Mouse (Mus musculus): Measurements from ENCODE around the gene Arpc1b. TPM values are rescaled to one million over a fixed set of nuclear protein-coding genes. Genes with fewer than 3 reads are reported as not detected.

Arpc1b gene
- polyA plus RNA-seq, 1 experiment from 2014 or later: 181 TPM

DNA sequence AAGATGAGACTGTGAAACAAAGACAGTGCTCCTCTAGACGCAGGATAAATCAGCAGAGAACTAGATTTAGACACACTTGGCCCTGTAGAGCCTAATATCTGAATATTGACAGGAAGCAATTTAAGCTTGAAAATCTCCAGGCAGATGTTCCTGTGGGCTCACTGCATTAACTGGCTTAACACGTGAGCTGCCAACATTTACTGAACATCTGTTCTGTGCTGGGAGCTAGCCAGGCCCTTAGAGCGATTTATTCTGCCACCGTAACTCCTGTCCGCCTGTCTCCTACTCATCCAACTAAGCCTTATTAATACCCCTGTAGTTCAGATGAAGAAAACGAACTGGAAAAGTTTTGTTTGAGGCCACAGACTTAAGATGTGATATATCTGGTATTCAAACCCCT, 24.8 kb downstream of the Arpc1b start:
- Histone ChIP-seq H3K4me2 (ENCODE audit: low read depth, low read length) (peak overlapping the region; percentile 91), H3K4me1 (ENCODE audit: insufficient read depth) (peaks cover 23% of the 10 kb centered on the region), H3K27me3 (ENCODE audit: insufficient read depth, low read length) (no peaks in the 10 kb centered on the region), H3K27ac (ENCODE audit: low read depth) (no peak overlapping the region), H3K36me3 (replicated peaks; ENCODE audit: insufficient read depth, low read length) (peaks cover 48% of the 10 kb centered on the region), H3K9ac (replicated peaks) (peak overlapping the region; percentile 89), H3K9me3 (ENCODE audit: low read length) (no peaks in the 10 kb centered on the region), H3K4me3 (ENCODE audit: low read depth, low read length) (peak overlapping the region; percentile 84)
- TF ChIP-seq EP300 (IDR thresholded peaks at IDR 0.05; ENCODE audit: low read depth): no peak
- no peak for TF ChIP-seq CTCF (IDR thresholded peaks at IDR 0.05; ENCODE audit: low read depth)
- ATAC-seq (no peak), DNase-seq (no peak)
- 8% methylated on average over 6 of the region's 6 CpGs for WGBS (ENCODE audit: insufficient replicate concordance)

- peaks cover 45% of the 10 kb centered on the region for H3K36me3 ChIP-seq (replicated peaks; ENCODE audit: insufficient read depth, low read length)
- no peaks in the 10 kb centered on the region for H3K27me3 ChIP-seq (ENCODE audit: insufficient read depth, low read length)
- peak within 1 kb of the TSS; percentile 84 for H3K4me3 ChIP-seq (ENCODE audit: low read depth, low read length)
- ATAC-seq (peak; percentile 93), DNase-seq (peak; percentile 96)
- peak within 1 kb of the TSS; percentile 89 for H3K9ac ChIP-seq (replicated peaks)
- H3K4me1 ChIP-seq (ENCODE audit: insufficient read depth): peaks cover 23% of the 10 kb centered on the region
- no peaks in the 10 kb centered on the region for H3K9me3 ChIP-seq (ENCODE audit: low read length)
- WGBS (ENCODE audit: insufficient replicate concordance): under 1% methylated on average over 79 of the region's 84 CpGs
- peak within 1 kb of the TSS; percentile 93 for H3K27ac ChIP-seq (ENCODE audit: low read depth)
- TF ChIP-seq EP300 (IDR thresholded peaks at IDR 0.05; ENCODE audit: low read depth) (peak; percentile 93), CTCF (IDR thresholded peaks at IDR 0.05; ENCODE audit: low read depth) (no peak)
- peak within 1 kb of the TSS; percentile 91 for H3K4me2 ChIP-seq (ENCODE audit: low read depth, low read length)
These were observed 25.8 kb downstream of the Arpc1b start, which contains the start of the genes Pdap1 and Bud31 for GRCm38 (mm10) chr5:145139571-145140519. TSS of gene Pdap1 (minus strand) at chr5:145140238. TSS of gene Bud31 (plus strand) at chr5:145140362.

DNA sequence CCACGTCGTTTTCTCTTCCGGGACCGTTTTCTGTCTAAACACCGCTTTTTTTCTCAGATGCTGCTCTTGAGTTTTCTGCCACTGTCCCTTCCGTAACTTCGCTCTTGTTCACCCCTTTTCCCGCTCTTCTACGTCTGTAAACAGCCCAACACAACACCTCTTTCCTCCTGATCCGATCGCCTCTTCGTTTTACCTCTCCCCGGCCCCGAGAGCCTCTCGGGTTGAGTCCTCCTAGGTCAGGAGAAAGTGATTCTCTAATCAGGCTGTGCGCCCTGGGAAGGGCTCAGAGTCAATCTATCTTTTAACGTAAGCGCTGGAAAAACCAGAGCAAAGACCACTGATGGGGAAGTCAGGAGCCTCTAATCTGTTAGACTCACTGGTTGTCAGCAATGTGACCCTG, 26.6 kb downstream of the Arpc1b start:
- peaks cover 47% of the 10 kb centered on the region for H3K36me3 ChIP-seq (replicated peaks; ENCODE audit: insufficient read depth, low read length)
- under 1% methylated on average over 18 of the region's 18 CpGs for WGBS (ENCODE audit: insufficient replicate concordance)
- H3K9me3 ChIP-seq (ENCODE audit: low read length): no peaks in the 10 kb centered on the region
- peak overlapping the region; percentile 91 for H3K4me2 ChIP-seq (ENCODE audit: low read depth, low read length)
- H3K4me3 ChIP-seq (ENCODE audit: low read depth, low read length): peak overlapping the region; percentile 84
- peak; percentile 37 for ATAC-seq
- DNase-seq: no peak
- H3K9ac ChIP-seq (replicated peaks): peak overlapping the region; percentile 89
- TF ChIP-seq CTCF (IDR thresholded peaks at IDR 0.05; ENCODE audit: low read depth) (no peak), EP300 (IDR thresholded peaks at IDR 0.05; ENCODE audit: low read depth) (no peak)
- peak overlapping the region; percentile 93 for H3K27ac ChIP-seq (ENCODE audit: low read depth)
- H3K4me1 ChIP-seq (ENCODE audit: insufficient read depth): peaks cover 23% of the 10 kb centered on the region
- H3K27me3 ChIP-seq (ENCODE audit: insufficient read depth, low read length): no peaks in the 10 kb centered on the region

DNA sequence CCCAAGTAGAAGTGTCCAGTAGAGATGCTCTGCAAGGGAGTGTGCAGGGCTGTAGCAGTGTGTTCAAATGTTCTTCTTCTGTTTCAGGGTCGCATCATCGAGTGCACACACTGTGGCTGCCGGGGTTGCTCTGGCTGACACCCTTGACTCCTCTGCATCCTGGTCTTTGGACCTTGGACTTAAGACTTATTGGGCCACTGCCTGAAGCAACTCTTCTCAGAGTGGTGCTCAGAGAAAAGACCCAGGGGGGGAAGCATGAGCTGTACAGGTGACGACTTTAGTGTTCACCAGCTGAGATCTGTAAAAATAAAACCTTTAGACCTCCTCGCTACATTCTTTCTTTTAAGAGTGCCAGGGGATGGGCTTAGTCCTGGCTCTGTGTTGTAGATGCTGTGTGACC, 33.7 kb downstream of the Arpc1b start:
- Histone ChIP-seq H3K4me1 (ENCODE audit: insufficient read depth) (no peaks in the 10 kb centered on the region), H3K27me3 (ENCODE audit: insufficient read depth, low read length) (no peaks in the 10 kb centered on the region), H3K9ac (replicated peaks) (no peak overlapping the region), H3K4me3 (ENCODE audit: low read depth, low read length) (no peak overlapping the region), H3K27ac (ENCODE audit: low read depth) (no peak overlapping the region), H3K4me2 (ENCODE audit: low read depth, low read length) (no peak overlapping the region), H3K9me3 (ENCODE audit: low read length) (no peaks in the 10 kb centered on the region), H3K36me3 (replicated peaks; ENCODE audit: insufficient read depth, low read length) (peaks cover 91% of the 10 kb centered on the region)
- ATAC-seq: no peak
- WGBS (ENCODE audit: insufficient replicate concordance): 82% methylated on average over 5 of the region's 5 CpGs
- TF ChIP-seq CTCF (IDR thresholded peaks at IDR 0.05; ENCODE audit: low read depth) (no peak), EP300 (IDR thresholded peaks at IDR 0.05; ENCODE audit: low read depth) (no peak)
- no peak for DNase-seq

DNA sequence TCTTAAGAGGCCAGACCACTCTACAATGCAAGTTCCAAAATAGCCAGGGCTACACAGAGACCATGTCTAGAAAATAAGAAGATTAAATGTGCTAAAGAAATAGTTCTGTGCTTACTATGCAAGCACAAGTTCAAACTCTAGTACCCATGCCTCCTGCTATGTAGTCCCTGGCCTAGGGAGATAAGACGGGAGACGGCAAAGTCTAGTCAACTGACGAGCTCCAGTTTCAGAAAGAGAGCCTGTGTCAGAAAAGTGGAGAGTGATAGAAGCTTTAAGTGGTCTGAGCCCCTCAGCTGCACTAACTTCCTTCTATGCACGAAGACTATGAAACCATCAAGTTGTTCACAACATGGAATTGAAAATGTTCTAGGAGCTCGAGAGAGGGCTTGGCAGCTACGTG, 35.3 kb downstream of the Arpc1b start:
- Histone ChIP-seq H3K4me3 (ENCODE audit: low read depth, low read length) (no peak overlapping the region), H3K9ac (replicated peaks) (no peak overlapping the region), H3K27me3 (ENCODE audit: insufficient read depth, low read length) (no peaks in the 10 kb centered on the region), H3K4me2 (ENCODE audit: low read depth, low read length) (no peak overlapping the region), H3K36me3 (replicated peaks; ENCODE audit: insufficient read depth, low read length) (peaks cover 81% of the 10 kb centered on the region), H3K27ac (ENCODE audit: low read depth) (no peak overlapping the region), H3K9me3 (ENCODE audit: low read length) (no peaks in the 10 kb centered on the region), H3K4me1 (ENCODE audit: insufficient read depth) (no peaks in the 10 kb centered on the region)
- ATAC-seq (peak; percentile 46; the same call in 1 of the 2 replicates), DNase-seq (no peak)
- TF ChIP-seq EP300 (IDR thresholded peaks at IDR 0.05; ENCODE audit: low read depth) (no peak), CTCF (IDR thresholded peaks at IDR 0.05; ENCODE audit: low read depth) (no peak)
- 62% methylated on average over 6 of the region's 6 CpGs for WGBS (ENCODE audit: insufficient replicate concordance)

GRCm38 (mm10) chr5:145152690-145153089, 38.7 kb downstream of the Arpc1b start:
- no peaks in the 10 kb centered on the region for H3K4me1 ChIP-seq (ENCODE audit: insufficient read depth)
- no peak overlapping the region for H3K9ac ChIP-seq (replicated peaks)
- peak; percentile 61; the same call in 1 of the 2 replicates for TF ChIP-seq EP300 (IDR thresholded peaks at IDR 0.05; ENCODE audit: low read depth)
- peak; percentile 32 for TF ChIP-seq CTCF (IDR thresholded peaks at IDR 0.05; ENCODE audit: low read depth)
- H3K4me3 ChIP-seq (ENCODE audit: low read depth, low read length): no peak overlapping the region
- 67% methylated on average over 5 of the region's 5 CpGs for WGBS (ENCODE audit: insufficient replicate concordance)
- no peak overlapping the region for H3K4me2 ChIP-seq (ENCODE audit: low read depth, low read length)
- peak; percentile 40 for ATAC-seq
- no peak overlapping the region for H3K27ac ChIP-seq (ENCODE audit: low read depth)
- no peak for DNase-seq
- no peaks in the 10 kb centered on the region for H3K9me3 ChIP-seq (ENCODE audit: low read length)
- H3K36me3 ChIP-seq (replicated peaks; ENCODE audit: insufficient read depth, low read length): peaks cover 71% of the 10 kb centered on the region
- no peaks in the 10 kb centered on the region for H3K27me3 ChIP-seq (ENCODE audit: insufficient read depth, low read length)
